Mouse (Mus musculus): ENCODE measurements around the gene Sult1a1.

The Sult1a1 gene

DNA sequence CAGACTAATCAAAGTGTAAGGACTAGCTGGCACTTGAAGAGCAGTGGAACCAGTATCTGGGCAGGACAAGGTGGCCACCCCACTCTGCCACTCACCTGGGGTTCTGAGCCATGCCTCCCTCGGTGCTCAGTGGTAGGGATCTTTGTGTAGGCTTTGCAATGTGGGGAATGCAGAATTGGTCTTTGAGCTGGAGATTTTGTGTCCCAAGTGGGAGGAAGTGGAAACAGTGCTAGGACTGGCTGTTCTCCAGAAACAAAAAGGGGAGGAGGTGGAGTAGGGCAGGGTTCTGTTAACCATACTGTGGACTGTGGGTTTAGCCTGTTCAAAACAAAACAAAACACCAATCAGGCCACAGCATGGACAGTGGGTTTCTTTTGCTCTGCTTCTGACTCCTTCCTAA is at the start of gene Sult1a1:
Sult1a1 (minus strand) TSS at position 226 of the 400 bp plus-strand sequence.
- no peak for DNase-seq (ENCODE audit: low spot score)

DNA sequence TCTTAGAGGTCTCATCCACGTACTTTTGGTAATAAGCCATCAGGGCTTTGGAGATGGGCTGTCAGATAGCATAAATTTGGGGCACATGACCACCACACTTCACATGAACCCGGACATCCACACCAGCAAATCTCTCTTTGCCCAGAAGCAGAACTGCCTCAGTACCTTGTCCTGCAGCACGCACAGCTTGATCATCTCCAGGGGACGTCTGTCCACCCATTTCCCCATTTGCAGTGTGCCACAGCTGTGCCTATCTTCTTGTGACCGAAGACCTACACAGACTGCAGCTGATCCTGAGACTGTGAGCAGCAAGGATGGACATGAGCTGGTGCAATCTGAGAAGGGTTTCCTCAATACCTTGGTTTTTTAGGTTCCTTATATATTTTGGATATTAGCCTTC is 49.4 kb upstream of the Sult1a1 start:
- no peak for DNase-seq (ENCODE audit: low spot score)

- no peak for DNase-seq (ENCODE audit: low spot score)
Observed at GRCm38 (mm10) chr7:126725077-126725476, 48.8 kb upstream of the Sult1a1 start.

- DNase-seq (ENCODE audit: low spot score): no peak
Observed at GRCm38 (mm10) chr7:126721635-126722034, 45.4 kb upstream of the Sult1a1 start.

- no peak for DNase-seq (ENCODE audit: low spot score)
Observed at GRCm38 (mm10) chr7:126718787-126719337, 42.6 kb upstream of the Sult1a1 start.

GRCm38 (mm10) chr7:126717566-126717965 is 41.3 kb upstream of the Sult1a1 start:
- no peak for DNase-seq (ENCODE audit: low spot score)

GRCm38 (mm10) chr7:126715679-126716078 is 39.4 kb upstream of the Sult1a1 start:
- DNase-seq (ENCODE audit: low spot score): no peak

GRCm38 (mm10) chr7:126711910-126712309 is 35.7 kb upstream of the Sult1a1 start:
- no peak for DNase-seq (ENCODE audit: low spot score)

GRCm38 (mm10) chr7:126710266-126710665 is 34.0 kb upstream of the Sult1a1 start:
- no peak for DNase-seq (ENCODE audit: low spot score)

DNA sequence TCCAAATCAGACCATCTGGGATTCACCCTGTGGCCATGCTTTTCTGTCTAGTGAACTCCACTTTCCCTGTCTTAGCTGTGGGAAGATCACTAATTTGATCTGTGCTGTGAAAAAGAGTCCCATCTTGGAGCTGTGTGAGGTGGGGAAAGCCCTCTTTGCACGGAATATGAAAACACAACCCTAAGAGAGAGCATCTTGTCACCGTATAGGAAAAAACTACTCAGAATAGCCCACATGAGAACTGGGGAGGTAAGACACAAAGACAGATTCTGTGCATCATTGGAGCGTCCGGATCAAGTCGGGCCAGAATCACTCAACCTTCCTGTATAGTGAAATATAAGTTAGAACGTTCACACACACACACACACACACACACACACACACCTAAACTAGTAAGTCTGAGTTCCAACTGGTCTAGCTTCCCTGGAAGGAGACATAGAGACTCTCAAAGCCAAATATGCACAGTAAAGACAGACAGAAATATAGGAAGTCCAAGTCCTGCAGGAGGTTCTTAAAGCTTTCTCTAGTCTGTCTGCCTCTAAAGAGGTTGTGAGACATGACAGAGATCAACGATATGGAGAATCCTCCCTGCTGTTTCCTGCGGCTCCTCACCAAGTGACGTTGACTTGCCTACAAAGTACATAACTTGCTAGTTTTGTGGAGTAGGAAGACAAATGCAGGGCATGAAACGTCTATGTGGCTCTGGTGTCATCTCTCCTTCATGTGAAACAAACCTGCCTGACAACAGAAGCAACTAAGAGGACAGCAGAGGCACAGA is 32.1 kb upstream of the Sult1a1 start:
- no peak for DNase-seq (ENCODE audit: low spot score)

GRCm38 (mm10) chr7:126707442-126708174 is 31.4 kb upstream of the Sult1a1 start, which contains the start of gene Coro1a:
Gene Coro1a (minus strand): TSS chr7:126707787.
- no peak for DNase-seq (ENCODE audit: low spot score)

DNA sequence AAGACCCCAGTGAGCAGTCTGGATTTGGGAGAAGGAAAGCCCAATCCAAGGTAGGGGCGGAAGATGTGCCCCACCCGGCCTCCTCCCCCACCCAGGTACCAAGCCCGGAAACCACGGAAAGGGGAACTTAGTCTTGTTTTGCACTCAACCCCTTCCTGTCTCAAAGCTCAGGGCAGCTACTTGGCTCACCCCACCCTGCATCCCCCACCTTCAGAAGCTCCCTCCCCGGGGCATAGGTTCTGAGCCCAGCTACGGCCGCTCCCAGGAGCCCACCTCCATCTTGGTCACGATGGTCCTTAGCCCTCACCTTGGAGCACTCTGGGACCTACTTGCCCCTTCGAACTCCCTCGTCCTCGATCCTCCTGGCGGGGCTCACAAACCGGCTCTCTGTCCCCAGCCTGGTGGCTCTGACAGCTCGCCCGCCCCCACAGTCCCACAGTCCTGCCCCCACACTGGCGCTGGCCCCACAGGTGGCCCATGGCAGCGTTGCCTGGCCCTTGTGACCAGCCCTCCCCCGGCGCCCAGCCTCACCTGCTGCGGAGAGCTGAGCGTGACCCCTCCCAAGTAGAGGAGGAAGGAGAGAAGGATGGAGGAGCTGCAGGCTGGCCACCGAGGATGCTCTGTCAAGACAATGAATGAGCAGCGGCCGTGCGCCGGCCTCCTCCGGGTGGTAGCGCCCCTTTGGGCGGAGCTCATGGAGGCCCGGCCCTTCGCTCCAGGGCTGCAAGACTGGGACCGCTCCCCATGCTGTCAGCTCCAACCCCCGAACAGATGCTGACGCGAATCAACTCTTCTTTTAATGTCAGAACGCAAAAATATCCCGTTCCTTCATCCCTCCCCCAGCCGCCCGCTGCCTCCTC is 28.1 kb upstream of the Sult1a1 start:
- DNase-seq (ENCODE audit: low spot score): peak; percentile 44

GRCm38 (mm10) chr7:126703757-126704077 is 27.5 kb upstream of the Sult1a1 start:
- no peak for DNase-seq (ENCODE audit: low spot score)

- DNase-seq (ENCODE audit: low spot score): no peak
Observed at GRCm38 (mm10) chr7:126702861-126703756, 26.9 kb upstream of the Sult1a1 start.

- no peak for DNase-seq (ENCODE audit: low spot score)
Observed at GRCm38 (mm10) chr7:126702358-126702757, 26.1 kb upstream of the Sult1a1 start.

GRCm38 (mm10) chr7:126701559-126702357 is 25.5 kb upstream of the Sult1a1 start:
- DNase-seq (ENCODE audit: low spot score): no peak

DNA sequence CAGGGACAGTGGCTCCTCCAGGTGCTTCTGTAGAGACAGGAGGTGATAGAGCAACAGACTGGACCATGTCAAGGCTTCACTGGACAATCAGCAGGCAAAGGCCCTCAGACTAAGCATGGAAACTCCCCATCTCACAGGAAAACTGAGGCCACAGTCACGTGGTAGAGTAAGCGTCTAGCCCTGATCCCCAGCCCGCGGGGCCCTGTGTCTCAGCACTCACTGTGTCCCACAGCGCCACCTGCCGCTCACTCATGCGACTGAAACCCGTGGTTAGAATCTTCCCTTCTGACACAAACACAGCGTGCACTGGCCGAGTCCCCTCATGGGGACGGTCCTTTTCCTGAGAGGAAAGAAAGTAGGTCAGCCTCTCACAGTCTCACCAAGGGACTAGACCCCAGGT is 24.8 kb upstream of the Sult1a1 start:
- DNase-seq (ENCODE audit: low spot score): peak; percentile 86

- DNase-seq (ENCODE audit: low spot score): no peak
Observed at GRCm38 (mm10) chr7:126700063-126701015, 24.1 kb upstream of the Sult1a1 start.

DNA sequence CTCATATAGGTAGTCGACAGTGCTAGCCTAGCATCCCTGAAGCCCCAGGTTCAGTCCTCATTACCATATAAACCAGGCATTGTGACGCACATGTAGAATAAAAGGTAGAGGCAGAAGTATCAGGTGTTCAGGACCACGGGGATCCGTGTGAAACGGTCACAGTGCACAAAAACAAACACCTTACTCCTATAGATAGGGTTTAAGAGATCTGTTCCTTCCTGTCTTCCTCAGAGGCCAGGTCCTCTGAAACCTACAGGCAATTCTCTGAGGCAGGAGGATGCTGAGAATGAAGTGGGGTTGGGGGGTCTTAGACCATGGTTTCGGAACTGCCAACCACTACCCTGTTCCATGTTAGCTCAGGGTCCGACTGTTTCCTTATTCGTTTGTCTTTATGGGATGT is 21.6 kb upstream of the Sult1a1 start:
- no peak for DNase-seq (ENCODE audit: low spot score)
